Mouse (Mus musculus) spleen, adult 18-20 months (tissue): ENCODE measurements around the gene Camk1d.
"Not testable (repeated sequence)": the region's sequence is repeated elsewhere in the genome, so short reads cannot be mapped to it uniquely, and the experiment has no call there.

Experiments
- DNase-seq, 2 experiments: peaks; one replicate each; pipeline ENCODE4 v3.0.0; 2022; ENCODE audit warnings: mixed read lengths in 2 of 2

The Camk1d gene

DNA sequence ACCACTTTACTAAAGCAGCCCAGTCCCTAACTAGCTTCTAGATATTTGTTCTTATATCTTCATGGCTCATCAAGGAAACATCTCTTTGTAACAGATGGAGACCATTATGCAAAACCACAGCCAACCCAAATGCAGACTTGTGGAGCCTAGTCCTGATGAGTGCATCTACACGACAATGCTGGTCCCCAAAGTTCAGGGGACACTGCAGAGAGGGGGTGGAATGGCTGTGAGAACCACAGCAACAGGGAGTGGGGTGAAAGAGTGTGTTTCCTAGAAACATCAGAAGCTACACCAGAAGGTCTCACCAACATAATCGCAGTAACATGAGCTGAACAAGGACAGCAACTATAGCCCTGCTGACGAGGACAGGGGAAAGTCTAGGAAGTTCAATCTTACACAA is 152.9 kb downstream of the Camk1d start:
- DNase-seq, result no peak

DNA sequence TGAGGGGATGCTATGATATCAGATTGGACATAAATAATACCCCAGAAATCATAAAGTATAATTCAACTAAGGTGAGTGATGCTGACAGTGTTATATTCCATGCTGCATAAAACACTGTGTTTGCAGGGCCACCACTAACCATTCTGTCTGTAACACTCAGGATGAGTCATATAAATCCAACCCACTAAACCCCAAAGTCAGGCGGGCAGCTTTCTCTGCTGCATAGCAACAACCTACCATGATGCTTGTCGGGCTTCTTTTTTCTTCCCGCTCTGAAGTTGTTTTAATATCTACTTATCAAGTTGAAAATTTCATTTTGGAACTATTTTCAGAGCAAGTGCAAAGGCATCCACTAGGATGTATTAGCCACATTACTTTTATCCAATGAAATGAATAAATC is 161.1 kb downstream of the Camk1d start:
- no peak for DNase-seq

DNA sequence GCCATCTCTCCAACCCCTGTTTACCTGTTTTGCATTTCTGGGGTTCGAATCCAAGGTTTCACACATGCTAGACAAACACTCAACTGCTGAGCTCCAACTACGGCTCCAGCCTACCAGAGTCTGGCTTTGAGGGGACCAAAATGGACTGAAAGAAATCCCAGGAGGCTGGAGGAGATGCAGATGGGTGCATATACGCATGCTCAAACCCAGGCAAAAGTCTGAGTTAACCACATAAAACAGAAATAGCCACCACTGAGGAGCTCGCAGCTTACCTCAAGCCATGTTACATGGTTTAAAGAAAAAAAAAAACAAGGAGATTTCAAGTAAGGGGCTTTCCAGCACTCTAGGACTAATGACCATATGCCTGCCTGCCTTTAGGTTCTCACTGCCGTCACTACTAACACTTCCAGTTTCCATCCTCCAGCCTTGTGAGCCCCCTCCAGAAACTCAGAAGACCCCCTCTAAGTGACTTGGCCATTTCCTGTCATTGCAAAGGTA is 162.5 kb downstream of the Camk1d start:
- peak in 1 of 2 experiments; percentile 8 for DNase-seq

DNA sequence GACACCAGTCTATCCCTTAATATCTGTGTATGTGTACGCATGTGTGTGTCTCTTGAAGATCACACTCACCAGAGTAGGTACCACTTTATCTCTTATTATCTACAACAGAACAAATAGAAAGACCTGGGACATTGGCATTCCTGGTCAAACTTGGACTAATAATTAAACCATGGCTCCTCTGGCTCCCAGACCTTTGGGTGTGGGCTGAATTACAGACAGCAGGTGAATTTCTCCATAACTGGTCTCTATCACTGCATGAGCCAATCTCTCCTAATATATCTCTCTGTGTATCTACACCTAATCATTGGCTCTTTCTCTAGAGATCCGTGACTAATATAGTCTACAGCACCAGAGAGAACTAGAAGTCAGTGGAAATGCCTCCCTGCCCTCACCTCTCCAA is 165.0 kb downstream of the Camk1d start:
- DNase-seq, result no peak

DNA sequence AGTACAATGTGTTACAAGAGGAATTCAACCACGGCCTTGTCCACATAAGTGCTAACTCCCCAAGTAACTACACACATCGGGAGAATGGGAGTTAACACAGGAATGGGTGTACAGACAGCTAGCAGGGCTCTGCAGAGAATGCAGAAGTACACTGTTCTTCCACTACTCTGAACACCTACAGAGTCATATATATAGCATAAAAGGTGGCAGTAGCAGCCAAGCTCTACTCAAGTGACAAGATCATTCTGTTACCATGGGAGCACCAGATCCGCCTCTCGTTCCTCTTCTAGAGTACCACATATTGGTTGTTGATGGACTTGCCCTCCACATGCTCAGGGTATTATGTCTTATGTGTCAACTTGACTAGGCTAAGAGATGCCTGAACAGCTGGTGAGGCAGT is 165.4 kb downstream of the Camk1d start:
- no peak for DNase-seq

DNA sequence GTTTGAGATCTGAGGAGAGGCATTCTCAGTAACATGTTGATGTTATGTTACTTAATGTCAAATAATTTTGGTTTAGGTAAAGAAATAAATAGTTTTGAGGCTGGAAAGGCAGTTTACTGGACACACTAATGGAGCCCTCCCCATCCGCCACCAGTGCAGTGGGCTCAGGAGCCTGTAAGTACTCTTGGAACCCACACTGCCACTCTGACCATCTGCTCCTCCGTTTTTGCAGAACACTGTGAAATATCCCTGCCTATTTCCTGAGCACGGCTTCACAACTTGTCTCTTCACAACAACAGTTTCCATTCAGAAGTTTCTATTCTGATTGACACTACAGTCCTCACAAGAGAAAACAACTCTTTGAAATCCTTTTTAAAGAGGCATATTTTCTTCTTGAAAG is 173.4 kb downstream of the Camk1d start:
- DNase-seq, result no peak

DNA sequence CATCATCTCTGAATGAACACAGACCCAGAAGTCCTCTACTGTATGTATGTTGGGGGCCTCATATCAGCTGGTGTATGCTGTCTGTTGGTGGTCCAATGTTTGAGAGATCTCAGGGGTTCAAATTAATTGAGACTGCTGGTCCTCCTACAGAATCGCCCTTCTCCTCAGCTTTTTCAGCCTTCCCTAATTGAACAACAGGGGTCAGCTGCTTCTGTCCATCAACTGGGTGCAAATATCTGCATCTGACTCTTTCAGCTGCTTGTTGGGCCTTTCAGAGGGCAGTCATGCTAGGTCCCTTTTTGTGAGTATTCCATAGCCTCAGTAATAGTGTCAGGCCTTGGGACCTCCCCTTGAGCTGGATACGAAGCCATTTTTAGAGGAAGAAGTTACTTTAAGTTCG is 174.4 kb downstream of the Camk1d start:
- not testable (repeated sequence) for DNase-seq

DNA sequence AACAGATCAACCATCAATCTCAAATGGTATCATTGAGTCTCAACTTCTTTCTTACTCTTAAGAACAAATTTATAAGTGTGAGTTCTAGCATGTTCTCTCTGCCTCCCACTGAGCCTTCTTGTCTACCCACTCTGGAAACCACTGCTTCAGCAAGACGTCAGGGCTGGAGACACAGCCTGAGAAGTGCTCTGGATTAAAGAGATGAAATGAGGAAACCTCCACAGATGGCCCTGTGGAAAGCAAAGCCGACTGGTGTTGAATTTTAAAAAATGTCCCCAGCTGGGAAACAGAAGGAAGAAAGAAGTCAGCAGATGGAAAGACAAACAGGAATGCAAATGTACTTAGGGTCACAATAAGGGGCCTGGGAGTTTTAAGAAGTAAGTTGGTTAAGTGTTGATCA is 180.4 kb downstream of the Camk1d start:
- no peak for DNase-seq

DNA sequence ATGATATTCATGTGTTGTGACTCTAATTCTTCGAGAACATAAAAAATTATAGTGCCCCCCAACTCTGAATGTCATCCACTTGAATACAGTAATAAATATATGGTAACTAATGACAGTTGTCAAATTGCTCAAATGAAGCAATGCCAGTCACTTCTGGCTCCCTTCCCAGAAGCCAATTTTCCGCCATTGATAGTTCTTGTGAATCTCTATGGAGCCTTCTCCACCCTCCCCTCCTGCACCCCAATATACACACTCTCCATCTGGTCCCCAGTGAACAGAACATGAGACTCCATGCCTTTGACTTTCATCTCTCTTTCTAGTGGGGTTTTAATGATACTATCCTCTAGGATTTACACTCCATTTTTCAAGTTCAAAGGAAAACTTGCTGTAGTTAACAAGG is 184.3 kb downstream of the Camk1d start:
- DNase-seq, result no peak

DNA sequence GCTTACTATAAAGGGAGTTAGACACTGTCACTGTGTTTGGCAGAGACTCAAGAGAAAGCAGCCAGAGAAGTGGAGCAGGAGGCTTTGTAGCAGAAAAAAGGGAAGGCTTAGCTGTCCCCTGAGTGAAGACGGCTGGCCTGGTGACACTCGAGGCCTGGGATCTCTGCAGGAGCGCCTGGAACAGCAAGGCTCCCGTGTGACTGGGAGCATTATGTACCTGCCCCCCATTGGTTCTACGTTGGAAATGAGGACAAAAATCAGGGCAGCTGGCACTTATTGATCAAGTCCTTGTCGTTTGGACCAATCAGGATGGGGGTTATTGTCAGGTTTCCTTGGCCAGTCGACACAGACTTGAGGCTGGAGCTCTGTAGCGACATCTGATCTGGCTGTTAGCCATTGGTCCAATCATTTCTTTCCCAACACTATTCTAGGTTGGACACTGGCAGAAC is 195.1 kb downstream of the Camk1d start:
- no peak for DNase-seq

DNA sequence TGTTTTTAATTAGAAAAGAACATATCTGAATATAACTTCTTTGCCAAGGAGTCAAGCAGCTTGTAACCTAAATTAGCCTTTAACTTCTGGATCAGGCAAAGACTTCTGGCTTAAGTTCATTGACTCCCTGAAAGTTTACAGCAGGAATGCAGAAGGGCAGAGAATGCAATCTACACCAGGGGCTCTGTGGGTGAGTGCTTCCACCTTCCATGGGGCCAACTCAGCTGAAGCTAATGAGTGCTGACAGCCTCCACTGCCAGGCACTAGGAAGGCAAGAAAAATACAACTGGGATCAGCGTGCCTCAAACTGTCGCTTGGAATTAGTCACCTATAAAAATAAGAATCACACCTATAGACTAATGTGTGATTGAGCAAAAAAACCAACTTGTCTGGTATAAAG is 199.2 kb downstream of the Camk1d start:
- no peak for DNase-seq

DNA sequence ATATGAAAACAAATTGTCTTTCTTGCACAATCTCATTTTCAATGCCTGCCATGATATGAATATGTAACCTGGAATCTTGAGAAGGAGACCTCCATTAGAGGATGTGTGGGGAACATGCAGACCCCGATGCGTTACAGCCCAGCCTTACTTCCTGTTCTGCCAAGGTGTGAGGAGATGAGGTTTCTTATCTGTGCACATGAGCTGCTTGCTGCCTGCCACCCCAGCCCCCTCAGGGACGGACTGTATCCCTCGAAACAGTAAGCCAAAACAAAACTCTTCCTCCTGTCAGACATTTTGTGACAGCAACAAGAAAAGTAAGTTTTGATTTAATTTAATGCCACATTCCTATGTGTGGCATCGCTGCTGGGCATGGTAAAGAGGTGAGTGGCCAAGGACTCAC is 200.2 kb downstream of the Camk1d start:
- DNase-seq, result no peak

DNA sequence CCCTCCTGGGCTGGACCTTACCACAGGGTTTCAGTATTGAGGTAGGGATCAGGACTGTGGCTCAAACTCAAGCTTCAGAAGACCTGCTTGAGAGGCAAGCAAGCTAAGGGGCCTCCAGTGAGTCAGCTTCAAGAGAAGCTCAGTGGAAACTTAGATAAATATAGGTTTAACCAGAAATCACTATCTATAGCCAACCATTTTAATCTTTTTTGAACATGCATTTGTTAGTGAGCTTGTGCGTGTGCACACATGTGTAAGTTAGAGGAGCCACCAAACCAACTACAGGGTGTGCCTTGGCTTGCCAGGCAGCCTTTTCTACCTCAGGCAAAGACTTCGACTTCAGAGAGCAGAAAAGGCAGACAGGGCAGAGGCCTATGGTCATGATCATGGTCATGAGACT is 200.7 kb downstream of the Camk1d start:
- no peak for DNase-seq

DNA sequence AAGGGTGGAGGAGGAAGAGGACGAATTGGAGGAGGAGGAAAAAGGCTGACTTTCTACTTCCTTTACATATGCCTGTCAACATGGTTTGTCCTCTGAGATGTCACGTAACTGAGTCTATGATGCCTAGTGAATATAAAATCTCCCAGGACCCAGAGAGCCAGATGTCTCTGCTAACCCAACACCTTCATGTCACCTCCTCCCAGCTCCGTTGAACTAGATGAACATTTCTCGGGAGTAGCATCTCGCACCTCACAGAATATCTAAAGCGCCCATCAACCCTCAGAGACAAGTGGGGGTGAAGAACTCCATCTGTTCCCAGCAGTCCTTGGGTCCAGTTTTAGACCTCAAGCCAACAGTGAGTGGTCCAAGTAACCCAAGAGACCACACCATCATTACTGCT is 204.3 kb downstream of the Camk1d start:
- DNase-seq, result no peak

DNA sequence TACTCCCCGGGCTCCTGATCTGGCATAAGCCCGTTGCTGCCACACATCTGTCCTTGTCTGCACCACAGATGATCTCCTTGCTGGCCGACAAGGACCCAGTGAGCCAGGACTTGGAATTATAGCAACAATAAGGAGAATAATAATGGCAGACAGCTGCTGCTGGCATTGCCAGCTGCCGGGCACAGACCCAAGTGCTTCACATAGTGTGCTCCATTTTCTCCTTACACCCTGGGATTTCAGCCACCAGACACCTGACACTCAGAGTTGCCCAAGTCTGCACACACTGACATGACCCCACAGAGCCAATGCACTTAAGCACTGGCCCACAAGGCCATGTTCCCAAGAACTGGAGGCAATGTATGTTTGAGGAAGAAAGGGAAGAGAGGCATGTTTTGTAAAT is 214.7 kb downstream of the Camk1d start:
- DNase-seq, result no peak

DNA sequence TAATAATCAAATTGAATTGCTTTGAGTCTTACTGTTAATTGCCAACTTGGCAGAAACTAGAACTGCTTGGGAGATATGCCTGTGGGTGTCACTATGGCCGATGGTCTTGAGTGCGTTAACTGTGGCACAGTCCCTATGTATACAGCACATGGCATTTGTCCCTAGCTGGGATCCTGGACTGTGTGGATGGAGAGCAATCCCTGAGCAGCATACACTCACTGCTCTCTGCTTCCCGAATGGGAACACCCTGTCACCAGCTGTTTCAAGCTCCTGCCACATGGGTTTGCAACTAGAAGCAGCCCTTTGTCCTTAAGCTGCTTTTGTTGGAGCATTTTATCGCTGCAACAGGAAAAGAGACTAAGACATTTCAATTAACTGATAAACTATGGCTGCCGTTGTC is 224.4 kb downstream of the Camk1d start:
- no peak for DNase-seq

DNA sequence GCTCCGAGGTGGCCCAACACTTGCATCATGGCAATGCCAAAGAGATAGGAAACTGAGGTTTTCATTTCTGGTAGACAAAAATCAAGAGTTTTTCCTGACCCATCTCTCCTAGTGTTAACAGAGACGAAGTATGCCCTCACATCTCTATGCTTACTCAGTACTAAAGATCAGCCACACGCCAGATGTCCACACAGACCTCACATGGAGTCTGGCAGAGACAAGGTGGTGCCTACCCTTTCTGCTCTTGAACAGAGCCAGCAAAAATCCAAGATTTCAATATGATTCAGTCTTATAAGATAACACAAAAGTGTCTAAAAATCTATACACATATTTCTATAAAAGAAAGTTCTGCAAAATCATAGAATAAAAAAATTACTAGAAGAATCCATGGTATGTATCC is 227.0 kb downstream of the Camk1d start:
- no peak for DNase-seq

DNA sequence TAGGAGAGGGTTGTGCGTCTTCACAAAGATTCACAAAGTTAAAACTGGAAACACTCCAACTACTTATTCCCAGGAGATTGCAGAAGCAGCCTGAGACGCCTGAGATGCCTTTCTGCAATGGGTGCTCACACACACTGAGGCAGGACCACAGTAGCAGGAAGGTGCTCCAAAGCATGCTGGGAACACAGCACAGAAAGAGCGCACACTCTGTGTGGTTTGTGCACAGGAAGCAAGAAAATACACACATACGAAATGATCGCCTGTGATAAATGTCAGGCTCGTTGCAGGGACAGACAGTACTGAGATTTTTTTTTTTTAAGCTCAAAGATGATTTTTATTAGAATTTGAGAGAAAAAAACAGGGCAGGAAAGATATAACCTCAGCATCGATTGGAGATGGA is 227.7 kb downstream of the Camk1d start:
- no peak for DNase-seq

DNA sequence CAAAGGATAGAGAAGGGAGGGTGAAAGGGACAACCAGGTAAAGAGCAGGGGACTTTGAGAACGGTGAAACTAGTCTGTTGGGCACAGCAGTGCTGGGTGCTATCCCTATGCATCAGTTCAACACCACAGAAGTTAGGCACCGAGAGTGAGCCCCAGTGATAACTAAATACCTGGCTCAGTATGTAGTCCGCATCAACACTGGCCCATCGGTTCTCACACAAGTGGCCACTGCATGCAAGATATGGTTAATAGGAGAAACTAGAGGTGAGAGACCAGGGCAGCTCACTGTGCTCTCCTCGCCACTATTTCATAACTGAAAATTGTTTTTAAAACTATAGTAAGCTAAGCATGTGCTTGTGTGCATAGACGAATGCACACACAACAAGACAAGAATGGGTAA is 228.5 kb downstream of the Camk1d start:
- DNase-seq, result no peak

DNA sequence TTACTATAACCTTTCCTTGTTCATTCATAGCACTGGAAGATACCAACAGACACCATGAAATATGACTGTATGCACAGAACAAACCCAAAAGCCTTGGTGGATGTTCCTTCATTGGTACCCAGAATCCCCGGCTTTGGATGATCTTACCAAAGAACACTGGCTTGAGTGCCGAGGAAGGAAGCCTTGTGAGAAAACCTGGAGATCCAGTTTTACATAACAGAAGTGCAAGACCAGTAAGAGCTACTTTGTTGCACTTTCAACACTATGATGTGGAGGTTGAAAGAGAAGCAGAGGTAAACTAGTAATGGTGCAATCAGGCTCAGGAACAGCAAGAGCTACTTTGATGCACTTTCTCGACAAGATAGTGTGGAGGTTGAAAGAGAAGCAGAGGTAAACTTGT is 234.4 kb downstream of the Camk1d start:
- no peak for DNase-seq

DNA sequence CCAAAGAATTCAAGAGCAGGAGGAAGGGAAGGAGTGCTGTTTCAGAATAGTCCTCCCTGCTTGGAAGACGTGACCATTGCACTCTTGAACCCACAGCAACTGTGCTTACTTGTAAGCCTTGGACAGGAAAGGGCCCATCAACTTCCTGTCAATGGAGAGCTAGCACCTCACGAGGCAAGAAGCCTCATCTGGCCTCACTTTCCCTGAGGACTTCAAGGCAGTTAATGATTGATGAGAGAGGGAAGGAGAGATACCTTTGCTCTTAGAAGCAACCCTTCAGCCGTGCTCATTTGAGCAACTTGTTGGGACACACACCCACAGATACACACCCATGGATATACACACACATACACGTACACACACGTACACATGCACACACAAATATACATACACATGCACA is 235.6 kb downstream of the Camk1d start:
- no peak for DNase-seq

DNA sequence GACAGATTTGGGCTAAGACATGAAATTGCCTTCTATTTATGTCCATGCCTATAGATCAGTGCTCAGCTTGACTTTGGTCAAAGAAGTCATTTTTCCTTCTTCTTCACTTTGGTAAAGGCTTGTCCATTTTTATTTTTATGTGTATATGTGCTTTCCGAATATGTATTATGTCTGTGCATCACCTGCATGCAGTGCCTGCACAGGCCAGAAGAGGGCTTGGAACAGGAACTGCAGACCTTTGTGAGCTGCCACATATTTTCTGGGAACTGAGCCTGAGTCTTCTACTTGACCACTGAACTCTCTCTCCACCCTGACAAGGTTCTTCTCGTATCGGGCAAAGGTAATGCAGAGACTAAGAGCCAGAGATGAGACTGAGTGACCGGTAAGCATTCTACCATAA is 236.1 kb downstream of the Camk1d start:
- no peak for DNase-seq

DNA sequence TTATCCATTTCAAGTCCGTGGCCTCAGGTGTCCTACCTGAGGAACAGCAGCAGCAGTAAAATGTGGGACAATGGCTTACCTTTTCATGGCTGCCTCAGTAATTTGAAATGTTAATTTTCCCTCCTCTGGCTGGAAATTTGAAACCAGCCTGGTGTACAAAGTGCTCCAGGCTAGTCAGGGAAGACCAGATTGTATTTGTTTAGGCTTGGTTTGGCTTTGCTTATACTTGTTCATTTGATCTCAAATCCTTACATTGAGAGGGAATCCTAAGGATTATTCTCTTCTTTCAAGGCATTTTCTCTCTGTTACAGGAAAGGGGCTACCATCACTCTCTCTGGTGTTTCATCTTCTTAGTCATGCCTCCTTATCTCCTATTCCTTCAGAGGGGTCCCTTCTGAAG is 236.8 kb downstream of the Camk1d start:
- no peak for DNase-seq

DNA sequence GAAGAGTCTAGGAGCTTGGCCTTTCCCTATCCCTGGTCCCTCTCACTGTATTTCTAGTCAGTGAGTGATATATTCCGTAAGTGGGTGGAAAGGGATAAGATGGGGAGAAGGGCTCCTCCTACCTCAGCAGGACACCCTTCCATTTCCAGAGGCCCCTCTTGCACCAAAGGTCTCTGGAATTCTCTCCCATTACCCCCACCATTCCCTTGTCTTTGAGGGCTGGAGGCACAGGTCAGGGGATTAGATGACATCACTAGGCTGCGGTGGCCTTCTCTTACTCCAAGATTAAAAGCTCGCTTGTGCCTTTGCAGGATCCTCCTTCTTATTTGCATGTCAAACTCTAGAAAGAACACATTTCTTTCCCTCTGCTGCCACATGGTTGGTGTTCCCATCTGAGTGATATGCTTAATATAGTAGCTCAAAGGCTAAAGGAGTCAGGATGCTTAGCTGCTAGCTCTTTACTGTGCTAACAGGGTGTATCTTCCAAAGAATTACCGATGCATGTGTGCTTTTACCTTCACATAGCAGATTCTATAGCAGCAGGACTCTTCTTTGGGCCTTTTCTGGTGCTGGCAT is 244.9 kb downstream of the Camk1d start:
- DNase-seq, result no peak

DNA sequence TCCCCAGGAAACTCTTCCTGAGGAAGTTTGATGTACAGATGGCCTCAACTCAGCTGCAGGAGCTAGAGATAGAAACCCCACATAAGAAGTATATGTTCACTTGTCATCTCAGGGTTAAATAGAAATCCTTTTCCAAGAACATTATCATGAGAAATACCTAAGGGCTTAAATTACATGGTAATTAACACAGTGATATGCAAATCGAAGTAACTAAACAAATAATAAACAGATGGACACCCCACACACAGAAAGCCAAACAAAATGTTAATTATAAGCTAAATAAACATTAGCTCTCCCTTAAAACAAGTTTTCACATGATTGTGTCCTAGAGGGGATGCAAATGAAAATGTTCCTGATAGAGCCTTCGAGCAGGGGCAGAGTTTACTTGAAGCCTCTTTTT is 246.8 kb downstream of the Camk1d start:
- DNase-seq, result no peak
